Mouse (Mus musculus) B cell, adult 67 days (primary cell): ENCODE data around the gene B4galt3. TPM values are rescaled to one million over a fixed set of nuclear protein-coding genes. Genes with fewer than 3 reads are reported as not detected.

Experiments used
- total RNA-seq, 2 experiments: library from RNA; stranded (reverse); gene quantifications; 4 replicates each; pipeline ENCODE4 v1.2.4; 2023

Gene B4galt3
- 100 to 1,000 TPM in 1 of 2 experiments, 10 to 100 TPM in 1; 96.6 to 105 TPM for total RNA-seq

GRCm38 (mm10) chr1:171269848-171270572 is at the start of gene B4galt3:
Gene B4galt3, plus strand, starts transcription at chr1:171270328.

GRCm38 (mm10) chr1:171222238-171223155 is 47.6 kb upstream of the B4galt3 start, which contains the start of gene Tomm40l:
Gene Tomm40l, minus strand, starts transcription at chr1:171222514.

GRCm38 (mm10) chr1:171224857-171225256 is 45.3 kb upstream of the B4galt3 start, which contains the start of gene Apoa2:
Gene Apoa2, plus strand, starts transcription at chr1:171225054.

GRCm38 (mm10) chr1:171234126-171234525 is 36.0 kb upstream of the B4galt3 start, which contains the start of gene Fcer1g:
Gene Fcer1g, minus strand, starts transcription at chr1:171234365.

GRCm38 (mm10) chr1:171249913-171250600 is 20.1 kb upstream of the B4galt3 start, which contains the start of gene Adamts4:
Gene Adamts4, plus strand, starts transcription at chr1:171250421.

GRCm38 (mm10) chr1:171250680-171251593 is 19.2 kb upstream of the B4galt3 start, which contains the start of gene Ndufs2:
Gene Ndufs2, minus strand, starts transcription at chr1:171251388.

GRCm38 (mm10) chr1:171280916-171281527 is 10.9 kb downstream of the B4galt3 start, which contains the start of gene Ppox:
Gene Ppox, minus strand, starts transcription at chr1:171281186.

GRCm38 (mm10) chr1:171287136-171288081 is 17.3 kb downstream of the B4galt3 start, which contains the start of gene Usp21:
Gene Usp21, minus strand, starts transcription at chr1:171287991.

GRCm38 (mm10) chr1:171294298-171295062 is 24.4 kb downstream of the B4galt3 start, which contains the start of gene Ufc1:
Gene Ufc1, minus strand, starts transcription at chr1:171295024.

Other genes starting within 250 kb of the B4galt3 start
- gene Fcgr3, start 205.4 kb upstream of the B4galt3 start, total RNA-seq, result 1 to 10 TPM in 1 of 2 experiments, under 1 TPM in 1; 0.44 to 3.6 TPM
- 1 to 10 TPM in 1 of 2 experiments, under 1 TPM in 1; 0.75 to 1.0 TPM for gene Cfap126, start 156.4 kb upstream of the B4galt3 start, total RNA-seq
- 100 to 1,000 TPM in 1 of 2 experiments, 10 to 100 TPM in 1; 81.8 to 104 TPM for gene Sdhc, start 119.7 kb upstream of the B4galt3 start, total RNA-seq
- gene Mpz, start 119.6 kb upstream of the B4galt3 start, total RNA-seq, result not detected
- gene Pcp4l1, start 74.1 kb upstream of the B4galt3 start, total RNA-seq, result not detected
- gene Nr1i3, start 56.4 kb upstream of the B4galt3 start, total RNA-seq, result not detected
- 10 to 100 TPM; 21.2 to 22.8 TPM for gene Tomm40l, start 47.8 kb upstream of the B4galt3 start, total RNA-seq
- gene Apoa2, start 45.3 kb upstream of the B4galt3 start, total RNA-seq, result not detected
- 1 to 10 TPM; 1.5 to 6.4 TPM for gene Fcer1g, start 36.0 kb upstream of the B4galt3 start, total RNA-seq
- gene Adamts4, start 19.9 kb upstream of the B4galt3 start, total RNA-seq, result not detected
- gene Ndufs2, start 18.9 kb upstream of the B4galt3 start, total RNA-seq, result 100 to 1,000 TPM; 131 to 140 TPM
- 10 to 100 TPM; 62.8 to 71.7 TPM for gene Ppox, start 10.9 kb downstream of the B4galt3 start, total RNA-seq
- 10 to 100 TPM; 59.3 to 66.9 TPM for gene Usp21, start 17.7 kb downstream of the B4galt3 start, total RNA-seq
- gene Ufc1, start 24.7 kb downstream of the B4galt3 start, total RNA-seq, result 10 to 100 TPM; 46.1 to 46.6 TPM
- gene Dedd, start 58.8 kb downstream of the B4galt3 start, total RNA-seq, result 10 to 100 TPM; 40.6 to 43.6 TPM
- gene Nit1, start 75.3 kb downstream of the B4galt3 start, total RNA-seq, result 10 to 100 TPM; 29.2 to 29.4 TPM
- gene Pfdn2, start 75.3 kb downstream of the B4galt3 start, total RNA-seq, result 10 to 100 TPM; 57.3 to 70.0 TPM
- gene Klhdc9, start 90.5 kb downstream of the B4galt3 start, total RNA-seq, result under 1 TPM in 1 of 2 experiments, not detected in 1; 0.70 TPM
- under 1 TPM in 1 of 2 experiments, not detected in 1; 0.32 TPM for gene Nectin4, start 99.8 kb downstream of the B4galt3 start, total RNA-seq
- 100 to 1,000 TPM; 326 to 330 TPM for gene Arhgap30, start 118.6 kb downstream of the B4galt3 start, total RNA-seq
- 100 to 1,000 TPM; 190 to 199 TPM for gene Usf1, start 141.0 kb downstream of the B4galt3 start, total RNA-seq
- 10 to 100 TPM; 13.0 to 13.2 TPM for gene Tstd1, start 148.5 kb downstream of the B4galt3 start, total RNA-seq
- 1 to 10 TPM in 1 of 2 experiments, under 1 TPM in 1; 0.64 to 1.3 TPM for gene F11r, start 167.2 kb downstream of the B4galt3 start, total RNA-seq
- gene Alyref2, start 233.2 kb downstream of the B4galt3 start, total RNA-seq, result 10 to 100 TPM in 1 of 2 experiments, 1 to 10 TPM in 1; 8.3 to 10.2 TPM